Mouse (Mus musculus) right cerebral cortex, postnatal 25 days (tissue): ENCODE results near the gene Phldb1.
A peak's percentile ranks its signal among the peaks of the same experiment; 100 is the strongest.
"Not testable (repeated sequence)": the region's sequence is repeated elsewhere in the genome, so short reads cannot be mapped to it uniquely, and the experiment has no call there.

Experiments
- DNase-seq: peaks from one replicate; pipeline ENCODE4 v3.0.0; 2022

The Phldb1 gene

DNA sequence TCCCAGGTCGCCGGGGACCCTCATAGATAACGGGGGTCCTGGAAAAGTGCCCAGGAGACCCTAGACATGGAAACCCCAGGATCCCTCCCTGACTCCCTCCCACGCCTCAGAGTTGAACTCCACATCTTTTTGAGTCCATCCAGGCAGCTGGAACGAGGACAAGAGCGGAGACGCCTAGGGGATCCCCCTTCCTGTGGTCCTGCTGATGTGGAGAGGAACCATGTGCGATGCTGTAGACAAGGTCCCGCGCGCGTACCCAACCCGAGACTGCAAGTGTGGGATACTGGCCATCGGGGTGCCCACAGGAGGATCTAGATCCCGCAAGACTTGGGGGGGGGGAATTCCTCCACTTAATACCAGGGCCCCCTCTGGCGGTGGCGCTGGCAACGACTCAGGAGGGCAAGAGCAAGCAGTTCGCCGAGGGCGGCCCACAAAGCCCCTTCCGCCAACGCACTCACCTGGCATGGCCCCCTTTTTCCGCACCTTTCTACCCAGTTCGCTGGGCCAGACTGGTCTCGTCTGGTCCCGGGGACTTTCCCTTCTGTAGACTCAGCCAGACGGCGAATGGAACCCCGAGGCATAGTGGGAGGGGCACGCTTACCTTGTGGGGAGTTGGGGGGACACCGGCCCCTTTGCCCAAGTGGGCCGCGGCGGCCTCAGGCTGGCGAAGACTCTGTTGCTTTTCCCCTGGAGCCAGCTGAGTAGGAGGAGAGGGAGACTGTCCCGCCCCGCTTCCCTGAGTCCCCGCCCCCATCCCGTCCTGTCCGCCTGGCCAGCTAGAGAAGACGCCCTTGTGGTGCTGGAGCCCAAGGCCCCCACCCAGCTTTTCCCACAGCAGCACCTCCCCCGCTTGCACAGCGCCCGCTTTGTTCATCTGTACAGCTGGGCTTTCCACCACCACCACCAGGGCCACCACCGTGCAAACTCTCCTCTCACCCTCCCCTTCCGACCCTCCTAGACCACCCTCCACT, at the start of gene Phldb1:
Gene Phldb1, minus strand, starts transcription at position 675 of the 971 bp plus-strand sequence.
- DNase-seq, result peak; percentile 34

DNA sequence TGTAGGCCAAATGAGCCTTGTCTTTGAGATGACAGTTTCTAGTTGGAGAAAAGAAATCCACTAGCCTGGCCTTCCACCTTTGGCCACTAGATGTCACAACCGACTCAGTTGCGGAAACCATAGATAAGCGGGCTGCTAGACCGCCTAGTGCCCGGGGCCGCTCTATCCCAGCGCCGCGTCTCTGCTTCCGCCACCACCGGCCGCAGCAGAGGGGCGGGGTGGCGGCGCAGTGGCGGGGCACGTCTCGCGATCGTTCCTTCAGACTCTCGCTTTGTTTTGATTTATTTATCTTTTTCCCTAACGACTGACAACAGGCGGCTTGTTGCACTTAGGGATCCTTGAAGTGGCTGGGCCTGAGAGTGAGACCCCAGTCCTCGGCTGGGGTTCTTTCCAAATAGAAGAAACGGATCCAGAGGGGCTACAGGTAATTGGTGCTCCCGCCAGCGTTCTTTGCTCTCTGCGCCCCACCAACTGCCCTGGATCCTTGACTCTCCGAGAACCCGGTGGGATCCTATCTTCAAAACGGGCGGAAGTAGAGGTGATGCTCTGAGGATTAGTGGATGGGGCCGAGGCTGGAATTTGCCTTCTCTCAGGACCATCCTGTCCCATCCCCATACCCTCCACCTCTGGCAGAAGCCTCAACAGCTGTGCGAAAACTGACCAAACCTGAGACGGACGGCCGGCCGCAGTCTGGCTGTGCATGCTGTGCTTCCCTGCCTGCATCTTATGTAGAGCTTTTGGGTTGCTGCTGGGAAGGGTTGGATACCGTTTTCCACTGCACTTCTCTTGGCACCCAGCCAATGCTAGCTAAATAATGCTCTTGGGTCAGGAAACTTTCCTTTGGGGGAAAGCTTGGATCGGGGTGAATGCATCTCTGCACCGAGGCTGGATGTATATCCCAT, 38.0 kb upstream of the Phldb1 start:
- DNase-seq, result peak; percentile 90

DNA sequence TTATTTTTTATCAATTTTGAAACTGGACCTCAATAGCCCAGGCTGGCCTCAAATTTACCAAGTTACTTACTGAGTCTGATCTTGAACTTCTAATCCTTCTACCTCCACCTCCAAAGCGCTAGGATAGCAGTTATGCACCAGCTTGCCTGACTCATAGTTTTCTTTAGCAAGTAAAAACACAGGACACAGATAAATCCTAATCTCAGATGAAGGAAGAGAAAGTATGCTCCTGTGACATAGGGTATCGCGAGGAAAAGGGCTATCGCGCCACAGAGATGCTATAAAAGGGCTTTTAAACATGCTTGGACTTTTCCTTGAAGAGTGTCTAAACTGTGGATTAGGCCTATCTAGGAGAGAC, 37.4 kb upstream of the Phldb1 start:
- DNase-seq, result no peak

- DNase-seq, result no peak
These were observed 36.4 kb upstream of the Phldb1 start for GRCm38 (mm10) chr9:44771376-44771775.

GRCm38 (mm10) chr9:44768029-44768394, 33.0 kb upstream of the Phldb1 start:
- DNase-seq, result not testable (repeated sequence)

DNA sequence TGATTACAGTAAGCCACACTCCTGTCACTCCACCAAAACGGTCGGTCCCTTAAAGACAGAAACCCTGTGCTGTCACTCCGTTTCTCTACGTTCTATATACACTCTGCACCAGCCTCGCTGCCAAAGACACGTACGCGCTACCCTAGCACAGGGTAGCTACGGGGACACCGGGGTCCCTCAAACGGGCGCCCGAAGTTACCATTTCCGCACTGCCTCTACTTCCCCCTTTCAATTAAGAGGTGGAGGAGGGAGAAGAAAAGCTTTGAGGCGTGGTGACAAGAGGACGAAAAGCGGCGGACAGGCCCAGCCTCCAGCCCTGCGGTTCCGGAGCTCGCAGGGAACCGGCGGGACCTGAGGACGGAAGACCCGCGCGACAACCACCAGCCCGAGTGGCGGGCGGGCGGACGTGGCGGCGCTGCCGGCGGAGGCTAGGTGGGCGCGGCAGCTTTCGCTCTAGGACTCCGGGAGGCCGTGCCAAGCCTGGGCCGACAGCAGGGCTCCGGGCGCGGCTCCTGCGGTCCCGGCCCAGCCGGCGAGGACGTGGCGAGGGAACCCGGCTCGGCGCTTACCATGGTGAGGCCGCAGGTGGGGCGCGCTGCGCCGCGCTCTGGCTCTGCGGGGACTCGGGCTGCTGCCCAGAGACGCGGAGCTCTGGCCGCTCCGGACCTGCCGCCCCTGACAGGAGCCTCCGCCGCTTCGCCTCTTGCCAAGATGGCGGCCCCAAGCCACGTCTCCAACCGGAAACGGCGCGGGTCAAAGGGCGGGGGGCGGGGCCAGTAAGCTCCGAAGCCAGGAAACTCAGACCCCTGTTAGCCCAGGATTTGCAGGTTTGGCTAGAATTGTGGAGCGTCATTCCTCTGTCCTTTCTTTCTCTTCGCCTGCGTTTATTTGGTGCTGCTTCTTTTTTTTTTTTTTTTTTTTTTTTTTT, 32.4 kb upstream of the Phldb1 start, which contains the start of the genes Arcn1 and Ift46:
Gene Arcn1, minus strand, starts transcription at position 745 of the 928 bp plus-strand sequence.
Gene Ift46, plus strand, starts transcription at position 808 of the 928 bp plus-strand sequence.
- peak; percentile 84 for DNase-seq

DNA sequence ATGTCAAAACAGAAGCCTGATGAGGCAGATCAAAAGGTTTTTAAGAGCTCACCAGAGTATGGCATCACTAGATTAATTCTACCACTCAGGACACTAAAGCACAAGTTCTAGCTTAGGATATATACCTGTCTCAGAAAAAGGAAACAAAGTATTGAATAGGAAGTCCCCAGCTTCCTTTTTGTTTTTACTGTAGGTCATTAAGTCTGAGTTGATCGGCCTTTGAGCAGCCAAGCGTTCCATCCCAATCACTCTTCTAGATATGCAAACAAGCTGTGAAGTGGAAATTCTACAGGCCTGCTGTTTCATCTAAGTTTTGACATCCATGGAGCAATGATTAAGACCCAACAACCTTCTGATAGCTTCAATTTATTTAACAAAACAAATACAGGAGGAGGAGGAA, 25.9 kb upstream of the Phldb1 start:
- no peak for DNase-seq

DNA sequence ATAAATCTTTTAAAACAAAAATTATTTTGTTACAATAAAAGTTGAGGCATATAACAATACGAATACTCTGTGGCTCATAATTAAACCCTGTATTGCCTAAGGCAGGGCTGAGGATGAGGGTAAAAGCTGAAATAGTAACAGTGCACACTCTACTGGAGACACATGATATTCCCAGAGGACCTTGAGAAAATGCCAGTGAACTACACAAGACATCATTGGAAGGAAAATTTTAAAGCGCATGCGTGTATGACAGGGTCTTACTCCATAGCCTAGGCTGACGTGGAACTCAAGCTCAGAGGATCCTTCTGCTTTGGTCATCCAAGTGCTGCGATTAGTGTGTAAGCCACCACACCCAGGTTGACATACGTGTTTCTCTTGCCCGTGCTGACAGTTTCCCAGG, 13.5 kb upstream of the Phldb1 start:
- no peak for DNase-seq

DNA sequence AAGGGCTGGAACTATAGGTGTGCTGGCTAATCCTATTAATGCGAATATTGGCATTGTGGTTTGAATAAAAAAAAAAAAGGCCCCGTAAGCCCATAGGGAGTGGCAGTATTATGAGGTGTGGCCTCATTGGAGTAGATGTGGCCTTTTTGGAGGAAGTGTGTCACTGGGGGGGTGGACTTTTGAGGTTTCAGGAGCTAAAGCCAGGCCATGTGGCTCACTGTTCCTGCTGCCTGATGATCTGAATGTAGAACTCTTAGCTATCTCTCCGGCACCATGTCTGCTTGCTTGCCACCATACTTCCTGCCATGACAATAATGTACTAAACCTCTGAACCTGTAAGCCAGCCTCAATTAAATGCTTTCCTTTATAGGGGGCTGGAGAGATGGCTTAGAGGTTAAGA, 12.3 kb upstream of the Phldb1 start:
- DNase-seq, result no peak

DNA sequence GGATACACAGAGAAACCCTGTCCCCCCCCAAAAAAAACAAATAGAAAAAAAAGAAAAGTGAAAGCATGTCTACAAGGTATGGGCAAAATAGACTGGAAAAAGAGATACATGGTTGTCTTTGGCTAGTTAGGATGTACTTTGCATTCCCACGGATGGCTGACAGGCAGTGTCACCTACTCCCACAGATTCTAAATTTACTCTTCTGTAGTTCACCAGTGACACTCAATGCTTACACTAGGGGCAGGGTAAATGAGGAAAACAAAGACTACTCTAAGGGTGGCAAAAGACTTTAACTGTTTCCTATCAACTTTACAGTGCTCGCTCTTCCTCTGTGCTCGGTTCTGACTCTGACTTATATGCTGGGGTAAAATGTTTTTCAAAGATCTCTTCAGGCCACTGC, 11.7 kb upstream of the Phldb1 start:
- no peak for DNase-seq

DNA sequence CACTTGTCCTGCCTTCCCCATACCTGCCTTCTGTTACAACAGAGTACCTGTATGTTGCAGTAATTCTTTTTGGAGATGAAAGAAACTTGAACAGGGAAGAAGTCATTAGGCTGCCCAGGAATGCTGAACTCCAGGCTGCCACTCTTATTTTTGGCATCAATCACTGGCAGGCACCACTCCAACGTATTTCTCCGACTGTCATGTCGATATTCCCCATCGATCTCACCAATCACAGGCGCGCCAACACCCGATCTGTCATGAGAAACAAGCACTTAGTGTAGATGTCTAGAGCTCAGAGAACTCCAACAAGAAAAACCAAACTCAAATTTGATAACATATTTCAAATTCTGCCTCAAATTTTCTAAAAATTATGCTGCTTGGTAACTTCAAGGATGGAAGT, 10.4 kb upstream of the Phldb1 start:
- DNase-seq, result no peak

GRCm38 (mm10) chr9:44740663-44741192, 5.7 kb upstream of the Phldb1 start:
- DNase-seq, result no peak

DNA sequence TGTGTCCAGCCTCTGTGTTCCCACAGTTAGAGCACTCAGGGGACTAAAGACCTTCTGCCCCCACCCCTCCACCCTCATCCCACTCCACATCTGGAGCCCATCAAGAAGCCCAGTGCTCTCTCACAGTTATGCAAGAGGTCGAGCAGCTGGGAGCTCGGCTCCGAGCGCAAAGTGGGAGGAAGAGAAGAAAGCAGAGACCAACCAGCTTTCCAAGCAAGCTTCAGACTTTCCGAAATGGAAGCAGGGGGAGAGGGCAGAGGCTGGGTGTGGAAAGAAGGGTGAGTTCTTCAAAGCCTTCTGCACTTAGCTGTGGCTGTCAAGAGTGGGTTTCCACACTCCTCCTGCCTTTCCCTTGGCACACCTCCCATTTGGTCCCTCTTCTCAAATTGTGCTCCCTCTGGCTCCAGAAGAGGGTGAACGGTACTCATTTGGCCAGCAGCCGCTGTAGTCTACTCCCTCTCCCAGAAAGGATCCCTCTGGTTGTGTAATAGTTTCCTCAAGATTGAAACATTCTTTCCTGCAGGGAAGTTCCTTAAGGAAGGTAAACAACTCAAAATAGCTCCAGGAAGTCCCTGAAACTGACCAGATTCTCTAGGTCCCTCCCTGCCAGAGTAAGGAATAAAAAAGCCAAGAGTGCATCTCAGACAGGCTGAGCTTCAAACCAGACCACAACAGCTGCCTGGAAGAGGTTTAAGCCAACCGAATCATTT, 2.4 kb upstream of the Phldb1 start:
- no peak for DNase-seq

DNA sequence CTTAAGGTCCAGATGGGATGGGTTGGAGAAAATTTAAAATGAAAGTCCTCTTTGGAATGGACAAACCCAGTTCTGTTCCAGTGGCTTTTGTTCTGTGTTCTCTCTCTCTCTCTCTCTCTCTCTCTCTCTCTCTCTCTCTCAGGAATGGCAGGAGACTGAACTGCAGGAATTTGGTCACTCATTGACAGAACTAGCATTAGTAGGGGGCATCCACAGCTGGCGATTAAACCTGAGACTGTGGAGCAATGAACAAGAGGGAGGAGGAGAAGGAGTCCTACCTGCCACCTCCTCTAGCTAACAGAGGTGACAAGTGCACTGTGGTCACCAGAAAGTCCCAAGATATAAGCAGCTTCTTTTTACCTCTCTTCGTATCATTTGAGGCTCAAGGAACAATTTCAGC, 1.3 kb upstream of the Phldb1 start:
- no peak for DNase-seq

GRCm38 (mm10) chr9:44735886-44736285, 888 bp upstream of the Phldb1 start:
- DNase-seq, result no peak

DNA sequence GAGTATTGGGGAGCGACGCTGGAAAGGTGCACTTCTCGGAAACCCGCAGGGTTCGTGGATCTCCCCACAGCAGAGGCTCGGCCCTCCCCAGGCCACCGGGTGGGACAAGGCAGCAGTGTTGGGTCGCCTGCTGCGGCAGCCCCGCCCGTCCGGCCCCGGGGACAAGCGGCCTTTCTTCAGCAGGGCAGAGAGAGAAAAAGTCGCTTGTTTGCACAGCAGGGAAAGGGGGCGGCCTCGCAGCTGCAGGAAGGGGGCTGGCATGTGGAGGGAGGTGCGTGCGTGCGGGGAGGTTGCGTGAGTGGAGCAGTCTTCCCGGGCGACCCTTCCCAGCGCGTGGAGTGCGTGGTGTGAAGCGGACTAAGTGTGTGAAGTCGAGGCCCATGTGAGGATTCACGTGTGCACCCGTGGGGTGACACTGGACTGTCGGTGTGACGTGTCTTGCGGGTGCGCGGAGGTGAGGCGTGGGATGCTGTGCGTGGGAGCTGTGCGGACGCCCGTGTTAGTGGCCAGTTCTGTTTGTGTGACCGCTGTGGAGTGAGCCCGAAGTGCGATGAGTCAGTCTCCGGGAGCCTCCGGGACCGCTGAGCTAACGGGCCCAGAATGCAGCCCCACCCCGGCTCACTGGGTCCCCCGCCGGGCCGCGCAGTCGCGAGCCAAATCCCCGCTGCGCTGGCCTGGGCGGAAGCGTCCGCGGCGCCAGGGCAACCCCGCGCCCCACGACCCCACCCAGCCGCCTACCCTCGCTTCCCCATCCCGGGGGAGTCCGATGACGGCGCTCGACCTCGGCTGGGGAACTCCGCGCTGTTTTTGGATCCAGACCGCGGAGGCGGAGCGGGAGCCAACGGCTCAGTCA, 1.1 kb downstream of the Phldb1 start:
- peak; percentile 53 for DNase-seq

GRCm38 (mm10) chr9:44732921-44733530, 2.0 kb downstream of the Phldb1 start:
- no peak for DNase-seq

GRCm38 (mm10) chr9:44732130-44732549, 2.9 kb downstream of the Phldb1 start:
- no peak for DNase-seq

DNA sequence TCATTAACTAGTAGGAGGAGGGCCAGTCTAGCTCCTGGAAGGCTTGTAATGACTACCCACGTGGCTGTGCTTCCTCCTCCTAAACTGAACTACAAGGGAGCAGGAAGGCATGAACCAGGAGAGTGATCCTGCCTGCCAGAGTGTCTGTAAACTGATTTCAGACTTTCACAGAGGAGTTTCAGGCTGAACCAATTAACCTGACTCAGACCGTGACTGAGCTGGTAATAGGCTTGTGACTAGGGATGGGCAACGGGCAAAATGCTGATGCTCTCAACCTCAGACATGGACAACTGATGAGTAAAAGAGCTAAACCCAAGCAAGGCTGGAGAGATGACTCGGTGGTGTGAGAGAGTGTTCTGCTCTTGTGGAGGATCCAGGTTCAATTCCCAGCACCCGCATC, 7.6 kb downstream of the Phldb1 start:
- no peak for DNase-seq
